Mouse (Mus musculus) kidney, postnatal 0 days (tissue): ENCODE measurements at regions not wholly inside any gene's neighbourhood (a gene's known extent, or its start where the extent isn't known, plus 50 kb on each side); places are given as distances from the start of the nearest gene placed in this dataset.

Source experiments
- ATAC-seq: fragments of 200-750 bp; cut with Nextera tagmentation; replicated peaks from 2 replicates; pipeline ENCODE4 v1.8.0; 2017; ENCODE audit warnings: low read depth, moderate number of reproducible peaks, moderate TSS enrichment, moderate library complexity; ENCODE audit not compliant: low FRiP score
- DNase-seq: peaks from one replicate; pipeline ENCODE4 v3.0.0-alpha.2; 2016; ENCODE audit warnings: low spot score
- H3K27ac ChIP-seq: fragments of 300-500 bp; sonication (generic); 2 replicates; pipeline ENCODE4 v1.5.1; 2014; ENCODE audit warnings: mild to moderate bottlenecking
- H3K27me3 ChIP-seq: fragments of 300-500 bp; sonication (generic); 2 replicates; pipeline ENCODE4 v1.6.1; 2014; ENCODE audit warnings: low read length, mixed read lengths; ENCODE audit not compliant: insufficient read depth
- H3K36me3 ChIP-seq: fragments of 300-500 bp; sonication (generic); 2 replicates; pipeline ENCODE4 v1.6.1; 2014; ENCODE audit warnings: low read length, mixed read lengths; ENCODE audit not compliant: insufficient read depth
- H3K4me1 ChIP-seq: fragments of 300-500 bp; sonication (generic); replicated peaks from 2 replicates; pipeline ENCODE4 v1.6.1; 2014; ENCODE audit warnings: antibody characterized with exemption, low read length, mixed read lengths; ENCODE audit not compliant: insufficient read depth
- H3K4me2 ChIP-seq: fragments of 300-500 bp; sonication (generic); 2 replicates; pipeline ENCODE4 v1.6.1; 2014; ENCODE audit warnings: mild to moderate bottlenecking, low read length, moderate library complexity, mixed read lengths
- H3K4me3 ChIP-seq: fragments of 300-500 bp; sonication (generic); replicated peaks from 2 replicates; pipeline ENCODE4 v1.5.1; 2014; ENCODE audit warnings: low read depth, low read length
- H3K9ac ChIP-seq: fragments of 300-500 bp; sonication (generic); 2 replicates; pipeline ENCODE4 v1.6.1; 2014; ENCODE audit warnings: low read depth, low read length
- H3K9me3 ChIP-seq: fragments of 300-500 bp; sonication (generic); replicated peaks from 2 replicates; pipeline ENCODE4 v1.6.1; 2016; ENCODE audit warnings: low read length, inconsistent platforms, mixed read lengths
- CTCF ChIP-seq: IDR thresholded peaks from 2 replicates; pipeline ENCODE4 v1.5.1; 2016; ENCODE audit warnings: antibody characterized with exemption, low read depth, mild to moderate bottlenecking, moderate library complexity
- WGBS: fragments of 180-500 bp; shearing (Covaris S2); extraction: QIAGEN DNeasy Blood & Tissue Kit; methylation state at CpG from one replicate; pipeline ENCODE4 v1.1.7; 2014; 5-methylcytosine and 5-hydroxymethylcytosine counted together

GRCm38 (mm10) chr16:73835715-73836440, 575.7 kb downstream of the Robo2 start:
- no peak for TF ChIP-seq CTCF
- no peak overlapping the region for H3K4me2 ChIP-seq
- H3K27me3 ChIP-seq: no peaks in the 10 kb centered on the region
- H3K4me1 ChIP-seq: no peaks in the 10 kb centered on the region
- H3K27ac ChIP-seq: no peak overlapping the region
- no peak for ATAC-seq
- DNase-seq: no peak
- no peaks in the 10 kb centered on the region for H3K36me3 ChIP-seq
- no peak overlapping the region for H3K9ac ChIP-seq
- H3K9me3 ChIP-seq: no peaks in the 10 kb centered on the region
- no peak overlapping the region for H3K4me3 ChIP-seq
- 78% methylated on average over 19 of the region's 19 CpGs for WGBS

GRCm38 (mm10) chr16:73821387-73822338, 590.0 kb downstream of the Robo2 start:
- WGBS: 52% methylated on average over 10 of the region's 10 CpGs
- no peaks in the 10 kb centered on the region for H3K9me3 ChIP-seq
- ATAC-seq (no peak), DNase-seq (no peak)
- H3K4me2 ChIP-seq: no peak overlapping the region
- no peaks in the 10 kb centered on the region for H3K4me1 ChIP-seq
- no peak overlapping the region for H3K27ac ChIP-seq
- no peak overlapping the region for H3K4me3 ChIP-seq
- TF ChIP-seq CTCF: no peak
- H3K27me3 ChIP-seq: no peaks in the 10 kb centered on the region
- no peaks in the 10 kb centered on the region for H3K36me3 ChIP-seq
- H3K9ac ChIP-seq: no peak overlapping the region

- TF ChIP-seq CTCF: no peak
- no peaks in the 10 kb centered on the region for H3K4me1 ChIP-seq
Observed at GRCm38 (mm10) chr16:73804572-73804971, 607.1 kb downstream of the Robo2 start.

GRCm38 (mm10) chr16:73796528-73797171, 615.0 kb downstream of the Robo2 start:
- Histone ChIP-seq H3K9ac (no peak overlapping the region), H3K27ac (no peak overlapping the region), H3K4me3 (no peak overlapping the region), H3K9me3 (no peaks in the 10 kb centered on the region), H3K4me1 (no peaks in the 10 kb centered on the region), H3K27me3 (no peaks in the 10 kb centered on the region), H3K36me3 (no peaks in the 10 kb centered on the region), H3K4me2 (no peak overlapping the region)
- DNase-seq (no peak), ATAC-seq (no peak)
- no peak for TF ChIP-seq CTCF
- 74% methylated on average over 6 of the region's 6 CpGs for WGBS

More at GRCm38 (mm10) chr16:73804572-73804971, 607.1 kb downstream of the Robo2 start:
- no peak overlapping the region for H3K4me2 ChIP-seq
- WGBS: 83% methylated on average over 3 of the region's 3 CpGs
- ATAC-seq (no peak), DNase-seq (no peak)
- no peak overlapping the region for H3K9ac ChIP-seq
- no peaks in the 10 kb centered on the region for H3K27me3 ChIP-seq
- no peaks in the 10 kb centered on the region for H3K9me3 ChIP-seq
- H3K27ac ChIP-seq: no peak overlapping the region
- H3K36me3 ChIP-seq: no peaks in the 10 kb centered on the region
- no peak overlapping the region for H3K4me3 ChIP-seq

GRCm38 (mm10) chr16:73785074-73785438, 626.6 kb downstream of the Robo2 start:
- Histone ChIP-seq H3K4me2 (no peak overlapping the region), H3K4me1 (no peaks in the 10 kb centered on the region), H3K9me3 (no peaks in the 10 kb centered on the region), H3K27ac (no peak overlapping the region), H3K9ac (no peak overlapping the region), H3K4me3 (no peak overlapping the region), H3K36me3 (no peaks in the 10 kb centered on the region), H3K27me3 (no peaks in the 10 kb centered on the region)
- 78% methylated on average over 2 of the region's 2 CpGs for WGBS
- TF ChIP-seq CTCF: no peak
- DNase-seq (no peak), ATAC-seq (no peak)
